Mouse (Mus musculus) gastrocnemius, adult 18-20 months (tissue): ENCODE data around the gene Arl8b. TPM values are rescaled to one million over a fixed set of nuclear protein-coding genes. Genes with fewer than 3 reads are reported as not detected.
"Not testable (repeated sequence)": the region's sequence is repeated elsewhere in the genome, so short reads cannot be mapped to it uniquely, and the experiment has no call there.

Experiments used
- DNase-seq: peaks from one replicate; pipeline ENCODE4 v3.0.0; 2021; ENCODE audit warnings: low spot score
- total RNA-seq, 2 experiments: library from RNA; stranded (reverse); gene quantifications; 2 replicates each; pipeline ENCODE4 v1.2.3; 2021

Arl8b gene
- total RNA-seq, 2 experiments from 2014 or later: 114 to 126 TPM

GRCm38 (mm10) chr6:108833963-108834697, 51.2 kb downstream of the Arl8b start:
- DNase-seq: no peak

DNA sequence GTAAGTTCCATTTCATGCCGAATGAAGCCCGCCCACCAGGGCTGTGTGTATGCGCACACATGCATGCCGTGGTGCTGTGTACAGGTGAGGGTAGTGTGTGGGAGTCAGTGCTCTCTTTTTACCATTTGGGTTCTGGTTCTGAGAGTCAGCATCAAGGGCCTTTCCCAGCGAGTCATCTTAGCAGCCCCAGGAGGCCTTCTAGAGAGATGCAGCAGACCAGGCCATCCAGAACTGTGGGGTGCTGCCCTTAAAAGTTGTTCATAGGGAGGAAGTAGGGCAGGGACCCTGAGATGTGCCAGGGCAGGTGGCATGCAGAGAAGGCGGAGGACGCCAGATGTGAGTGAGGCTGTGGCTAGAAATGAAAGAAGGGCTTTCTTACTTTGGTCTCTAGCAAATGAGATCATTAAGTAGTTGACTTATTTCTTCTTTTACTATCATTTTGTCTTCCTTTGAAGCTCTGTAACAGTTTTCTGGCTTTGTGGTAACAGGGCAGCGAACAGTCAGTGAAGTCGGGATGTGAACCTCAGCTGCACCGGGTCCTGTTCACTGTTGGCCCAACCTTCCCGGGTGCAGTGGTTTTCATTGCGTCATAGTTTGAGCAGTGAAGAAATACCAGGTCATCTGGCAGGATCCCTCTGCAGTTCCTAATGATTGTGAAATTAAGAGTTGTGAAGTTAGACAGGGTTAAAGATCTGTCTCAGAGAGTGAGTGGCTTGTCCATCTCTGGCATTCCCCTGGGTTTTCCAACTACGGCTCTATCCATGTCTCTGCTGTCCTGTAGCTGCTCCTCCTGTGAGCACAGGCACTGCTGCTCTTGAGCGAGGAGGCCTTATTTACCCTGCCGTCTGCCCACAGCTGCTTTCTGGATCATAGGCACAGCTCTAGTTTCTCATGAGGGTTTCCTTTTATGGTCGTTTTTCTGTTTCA, 53.1 kb downstream of the Arl8b start:
- DNase-seq: peak; percentile 45

DNA sequence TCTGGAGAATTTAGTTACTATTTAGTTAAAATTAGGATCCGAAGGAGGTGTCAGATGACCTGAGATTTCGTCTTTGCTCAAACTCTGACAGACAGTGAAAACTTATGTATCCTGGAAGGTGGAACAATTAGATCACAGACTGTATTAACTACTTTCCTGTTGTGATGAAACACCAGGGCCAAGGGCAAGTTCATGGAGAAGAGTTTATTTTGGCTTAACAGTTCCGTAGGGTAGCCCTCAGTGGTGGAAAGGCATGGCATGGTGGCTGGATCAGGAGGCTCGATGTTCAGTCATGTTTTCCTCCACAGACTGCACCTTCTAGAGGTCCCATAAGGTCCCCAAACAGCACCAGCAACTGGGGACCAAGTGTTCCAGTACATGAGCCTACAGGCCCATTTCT, 54.2 kb downstream of the Arl8b start:
- no peak for DNase-seq

GRCm38 (mm10) chr6:108837958-108838357, 55.1 kb downstream of the Arl8b start:
- DNase-seq: no peak

DNA sequence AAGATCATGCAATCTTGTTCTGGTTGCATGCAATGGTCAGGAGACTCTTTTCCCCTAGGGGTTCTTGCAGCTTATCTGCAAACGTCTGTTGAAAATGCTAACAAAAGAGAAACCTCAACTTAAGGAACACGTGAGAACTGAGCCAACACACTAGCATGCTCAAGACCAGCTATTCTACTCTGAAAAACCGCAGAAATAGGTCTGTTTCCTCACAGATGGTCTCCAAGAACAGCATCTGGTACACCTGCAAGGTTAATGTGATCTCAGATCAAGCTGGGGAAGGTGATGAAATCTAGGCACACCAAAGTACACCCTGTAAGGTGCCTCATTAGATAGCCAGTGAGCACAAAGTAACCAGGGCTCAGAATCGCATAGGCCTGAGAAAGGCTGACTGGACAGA, 56.5 kb downstream of the Arl8b start:
- DNase-seq: no peak

DNA sequence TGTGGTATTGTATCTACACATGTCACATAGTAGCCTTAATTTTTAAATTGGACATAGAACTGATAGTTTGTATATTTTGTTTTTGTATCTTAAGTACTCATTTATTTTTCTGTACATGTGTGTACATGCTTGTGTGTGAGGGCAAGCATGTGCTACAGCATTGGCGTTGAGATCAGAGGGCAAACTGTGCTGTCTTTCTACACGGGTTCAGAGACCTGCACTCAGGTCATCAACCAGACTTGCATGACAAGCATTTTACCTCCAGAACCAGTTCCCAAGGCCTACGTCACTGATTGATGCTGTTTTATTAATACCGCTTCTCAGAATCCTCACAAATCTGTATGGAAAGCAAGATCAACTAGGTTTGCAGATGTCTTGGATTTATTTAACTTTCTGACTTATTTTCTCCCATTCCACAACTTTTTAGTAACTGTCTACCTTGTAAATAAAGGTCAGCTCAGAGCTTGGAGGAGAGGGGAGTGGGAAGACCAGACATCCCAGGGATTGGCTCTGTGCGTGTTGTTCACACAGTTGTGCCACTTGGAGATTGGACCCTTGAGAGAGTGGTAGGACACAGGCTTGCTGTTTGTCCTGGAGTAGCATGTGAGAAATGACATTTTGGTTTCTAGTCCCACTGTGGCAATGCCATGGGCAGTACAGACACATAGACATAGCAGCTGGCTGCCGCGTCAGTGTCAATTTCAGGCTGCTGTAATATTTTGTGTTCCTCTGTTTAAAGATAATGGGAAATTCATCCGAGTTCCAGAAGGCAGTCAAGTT, 58.2 kb downstream of the Arl8b start:
- DNase-seq: no peak

GRCm38 (mm10) chr6:108843664-108844063, 60.8 kb downstream of the Arl8b start:
- DNase-seq: no peak

DNA sequence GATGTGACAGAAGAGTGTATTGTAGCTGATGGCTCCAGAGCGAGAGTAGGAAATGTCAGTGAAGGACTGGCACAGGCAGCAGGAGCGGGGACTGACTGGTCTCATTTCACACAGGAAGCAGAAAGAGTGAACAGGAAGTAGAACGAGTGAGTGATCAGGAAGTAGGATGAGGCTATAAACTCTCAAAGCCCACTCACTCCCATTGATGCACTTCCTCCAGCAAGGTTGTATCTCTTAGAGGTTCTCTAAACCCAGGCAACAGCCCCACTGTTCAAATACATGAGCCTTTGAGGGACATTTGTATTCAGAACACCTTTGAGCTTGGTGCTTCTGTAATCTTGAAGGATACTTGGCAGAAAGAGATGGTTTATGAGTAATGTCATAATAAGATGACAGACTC, 61.2 kb downstream of the Arl8b start:
- no peak for DNase-seq

DNA sequence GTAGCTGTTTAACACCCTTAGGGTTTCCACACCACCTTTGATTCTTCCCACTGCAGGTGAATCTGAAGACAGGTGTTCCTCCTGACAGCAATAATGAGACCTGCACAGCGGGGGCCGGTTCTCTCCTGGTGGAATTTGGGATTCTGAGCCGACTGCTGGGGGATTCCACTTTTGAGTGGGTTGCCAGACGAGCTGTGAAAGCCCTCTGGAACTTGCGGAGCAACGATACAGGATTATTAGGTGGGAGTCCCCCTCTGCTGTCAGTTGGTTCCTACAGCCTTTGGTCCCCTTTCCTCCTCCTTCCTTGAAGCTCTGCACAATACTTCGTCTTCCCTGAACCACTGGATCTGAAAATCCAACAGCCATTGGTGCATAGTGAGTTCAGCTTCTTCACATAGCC, 61.9 kb downstream of the Arl8b start:
- no peak for DNase-seq

- no peak for DNase-seq
These were observed 69.3 kb downstream of the Arl8b start for GRCm38 (mm10) chr6:108852088-108852670.

- DNase-seq: no peak
These were observed 70.1 kb downstream of the Arl8b start for GRCm38 (mm10) chr6:108852986-108853385.

GRCm38 (mm10) chr6:108858583-108858982, 75.7 kb downstream of the Arl8b start:
- no peak for DNase-seq

GRCm38 (mm10) chr6:108861226-108861625, 78.3 kb downstream of the Arl8b start:
- DNase-seq: no peak

DNA sequence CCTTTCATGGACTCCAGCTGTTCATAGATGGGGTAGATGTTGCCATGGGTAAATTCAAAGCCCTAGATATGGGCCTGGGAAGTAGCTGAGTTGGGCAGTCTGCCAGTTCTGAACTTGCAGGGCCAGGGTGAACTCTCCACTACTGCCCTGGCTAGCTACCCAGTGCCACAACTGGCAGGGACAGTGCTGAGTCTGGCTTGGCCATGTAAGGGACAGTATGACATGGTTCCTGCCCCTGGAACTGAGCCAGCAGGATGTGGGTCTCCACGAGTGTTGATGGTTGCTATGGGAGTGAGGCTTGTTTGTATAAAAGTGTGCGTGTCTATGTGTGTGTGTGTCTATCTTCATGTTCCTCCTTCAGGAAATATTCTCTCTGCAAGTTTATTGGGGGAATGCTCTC, 79.6 kb downstream of the Arl8b start:
- DNase-seq: no peak

- DNase-seq: no peak
These were observed 83.4 kb downstream of the Arl8b start for GRCm38 (mm10) chr6:108866317-108866716.

DNA sequence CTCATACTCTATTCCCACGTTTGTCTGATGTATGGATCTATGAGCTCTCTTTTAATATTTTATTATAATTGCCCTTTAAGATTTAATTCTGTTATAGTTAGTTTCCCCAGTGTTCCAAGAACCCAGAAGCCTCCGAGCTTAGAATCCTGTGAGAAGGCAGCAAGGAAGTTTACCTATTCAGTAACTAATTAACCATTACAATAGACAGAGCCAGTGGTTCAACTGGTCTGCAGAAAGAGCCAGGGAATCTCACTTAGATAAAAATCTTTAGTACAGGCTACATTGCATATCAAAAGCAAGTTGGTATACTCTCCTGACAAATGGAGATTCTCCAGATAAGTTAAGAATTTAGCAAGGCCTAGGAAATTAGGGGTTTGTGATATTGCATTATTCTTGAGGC, 86.1 kb downstream of the Arl8b start:
- not testable (repeated sequence) for DNase-seq

DNA sequence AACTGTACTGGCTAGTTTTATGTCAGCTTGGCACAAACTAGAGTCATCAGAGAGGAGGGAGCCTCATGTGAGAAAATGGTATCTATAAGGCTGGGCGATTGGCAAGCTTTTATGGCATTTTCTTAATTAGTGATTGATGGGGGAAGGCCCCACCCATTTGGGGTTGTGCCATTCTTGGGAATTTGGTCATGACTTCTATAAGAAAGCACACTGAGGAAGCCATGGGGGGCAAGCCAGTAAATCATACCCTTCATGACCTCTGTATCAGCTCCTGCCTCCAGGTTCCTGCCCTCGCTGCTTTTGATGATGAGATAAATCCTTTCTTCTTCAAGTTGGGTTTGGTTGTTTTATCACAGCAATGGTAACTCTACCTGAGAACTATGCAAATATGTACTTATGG, 87.5 kb downstream of the Arl8b start:
- DNase-seq: no peak

- DNase-seq: no peak
These were observed 88.4 kb downstream of the Arl8b start for GRCm38 (mm10) chr6:108871251-108871650.
